Mouse (Mus musculus) kidney, embryonic 14.5 days (tissue): Measurements from ENCODE around the gene Frs2. TPM values are rescaled to one million over a fixed set of nuclear protein-coding genes. Genes with fewer than 3 reads are reported as not detected.
"Not testable (repeated sequence)": the region's sequence is repeated elsewhere in the genome, so short reads cannot be mapped to it uniquely, and the experiment has no call there.

Experiments used
- ATAC-seq: fragments of 200-750 bp; cut with Nextera tagmentation; 2 replicates; pipeline ENCODE4 v1.8.0; 2017; ENCODE audit warnings: moderate number of reproducible peaks, mild to moderate bottlenecking, moderate TSS enrichment, moderate library complexity; ENCODE audit not compliant: low FRiP score, low TSS enrichment
- H3K27ac ChIP-seq: fragments of 300-500 bp; sonication (generic); 2 replicates; pipeline ENCODE4 v1.5.1; 2014; ENCODE audit warnings: low read depth, mild to moderate bottlenecking, low read length, moderate library complexity, mixed read lengths
- H3K27me3 ChIP-seq: fragments of 300-500 bp; sonication (generic); 2 replicates; pipeline ENCODE4 v1.6.1; 2014; ENCODE audit warnings: mild to moderate bottlenecking, low read length; ENCODE audit not compliant: control insufficient read depth, insufficient read depth
- H3K36me3 ChIP-seq: fragments of 300-500 bp; sonication (generic); 2 replicates; pipeline ENCODE4 v1.6.1; 2014; ENCODE audit warnings: low read length, mixed read lengths; ENCODE audit not compliant: control insufficient read depth, insufficient read depth
- H3K4me1 ChIP-seq: fragments of 300-500 bp; sonication (generic); 2 replicates; pipeline ENCODE4 v1.6.1; 2014; ENCODE audit warnings: low read length, mixed read lengths; ENCODE audit not compliant: control insufficient read depth, insufficient read depth
- H3K4me2 ChIP-seq: fragments of 300-500 bp; sonication (generic); replicated peaks from 2 replicates; pipeline ENCODE4 v1.6.1; 2014; ENCODE audit warnings: low read depth, mild to moderate bottlenecking, low read length
- H3K4me3 ChIP-seq: fragments of 300-500 bp; sonication (generic); 2 replicates; pipeline ENCODE4 v1.5.1; 2014; ENCODE audit warnings: mild to moderate bottlenecking, low read length
- H3K9ac ChIP-seq: fragments of 300-500 bp; sonication (generic); 2 replicates; pipeline ENCODE4 v1.6.1; 2014; ENCODE audit warnings: low read depth, mild to moderate bottlenecking, low read length, moderate library complexity
- H3K9me3 ChIP-seq: fragments of 300-500 bp; sonication (generic); 2 replicates; pipeline ENCODE4 v1.6.1; 2016; ENCODE audit warnings: low read length; ENCODE audit not compliant: control insufficient read depth
- WGBS: fragments of 180-500 bp; shearing (Covaris S2); extraction: QIAGEN DNeasy Blood & Tissue Kit; methylation state at CpG from one replicate; pipeline ENCODE4 v1.1.7; 2014; 5-methylcytosine and 5-hydroxymethylcytosine counted together
- polyA plus RNA-seq: library from polyadenylated mRNA; unstranded; fragments of >200 nt; fragmentation: Nextera tagmentation; extraction: Ambion mirVana; gene quantifications from 2 replicates; pipeline ENCODE4 v1.2.1, GENCODE M21; 2014

The Frs2 gene
- polyA plus RNA-seq, 1 experiment from 2014 or later, result 28.0 TPM

- Histone ChIP-seq H3K9me3 (no peaks in the 10 kb centered on the region), H3K4me3 (no peak overlapping the region), H3K27ac (no peak overlapping the region), H3K4me2 (no peak overlapping the region), H3K4me1 (peaks cover 4% of the 10 kb centered on the region; the same call in 1 of the 2 replicates), H3K36me3 (peaks cover 58% of the 10 kb centered on the region), H3K9ac (no peak overlapping the region), H3K27me3 (no peaks in the 10 kb centered on the region; the same call in 1 of the 2 replicates)
- 77% methylated on average over 4 of the region's 4 CpGs for WGBS
- no peak for ATAC-seq
Observed at GRCm38 (mm10) chr10:117049961-117050597, 98.3 kb downstream of the Frs2 start.

DNA sequence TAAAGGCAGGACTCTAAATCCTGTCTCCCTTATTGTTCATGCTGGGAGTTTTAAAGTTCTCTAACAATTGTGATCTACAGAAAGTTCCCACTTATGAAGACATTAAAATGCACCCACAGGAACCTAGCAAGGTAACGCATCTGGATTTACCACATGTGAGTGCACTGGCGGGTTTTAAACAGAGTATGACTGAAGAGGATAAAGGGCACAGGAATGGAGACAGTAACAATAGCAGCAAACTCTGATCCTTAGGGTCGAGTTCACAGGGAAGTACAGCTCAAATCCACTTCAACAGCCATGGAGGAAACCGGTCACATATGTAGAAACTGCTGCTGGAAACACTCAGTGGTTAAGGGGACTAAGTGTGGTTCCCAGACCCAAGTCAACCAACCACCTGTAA lies 99.1 kb downstream of the Frs2 start:
- H3K4me1 ChIP-seq, result peaks cover 4% of the 10 kb centered on the region; the same call in 1 of the 2 replicates
- no peak overlapping the region for H3K9ac ChIP-seq
- no peaks in the 10 kb centered on the region for H3K9me3 ChIP-seq
- ATAC-seq, result no peak
- H3K27me3 ChIP-seq, result no peaks in the 10 kb centered on the region; the same call in 1 of the 2 replicates
- no peak overlapping the region for H3K4me3 ChIP-seq
- H3K27ac ChIP-seq, result no peak overlapping the region
- peaks cover 49% of the 10 kb centered on the region for H3K36me3 ChIP-seq
- no peak overlapping the region for H3K4me2 ChIP-seq
- WGBS, result 76% methylated on average over 4 of the region's 4 CpGs

DNA sequence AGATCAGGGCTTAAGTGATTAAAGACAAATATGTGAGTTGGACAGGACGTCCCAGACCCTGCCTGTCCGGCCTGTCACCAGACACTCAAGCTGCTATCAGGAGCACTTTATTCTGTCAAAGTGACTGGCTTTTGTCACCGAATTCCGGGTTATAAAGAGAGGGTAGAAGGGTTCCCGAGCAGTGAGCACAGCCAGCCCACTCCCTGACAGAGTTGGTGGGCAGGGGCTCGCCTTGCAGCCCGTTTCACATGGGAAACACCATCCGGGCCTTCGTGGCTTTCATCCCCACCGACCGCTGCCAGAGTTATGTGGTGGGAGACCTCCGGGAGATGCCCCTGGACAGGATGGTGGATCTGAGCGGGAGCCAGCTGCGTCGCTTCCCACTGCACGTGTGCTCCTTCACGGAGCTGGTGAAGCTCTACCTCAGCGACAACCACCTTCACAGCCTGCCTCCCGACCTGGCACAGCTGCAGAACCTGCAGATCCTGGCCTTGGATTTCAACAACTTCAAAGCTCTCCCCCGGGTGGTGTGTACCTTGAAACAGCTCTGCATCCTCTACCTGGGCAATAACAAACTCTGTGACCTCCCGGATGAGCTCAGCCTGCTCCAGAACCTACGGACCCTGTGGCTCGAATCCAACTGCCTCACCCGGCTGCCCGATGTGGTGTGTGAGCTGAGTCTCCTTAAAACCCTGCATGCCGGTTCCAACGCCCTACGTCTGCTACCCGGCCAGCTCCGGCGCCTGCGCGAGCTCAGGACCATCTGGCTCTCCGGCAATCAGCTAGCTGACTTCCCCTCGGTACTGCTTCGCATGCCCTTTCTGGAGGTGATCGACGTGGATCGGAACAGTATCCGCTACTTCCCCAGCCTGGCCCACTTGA lies 102.9 kb downstream of the Frs2 start, which contains the start of gene Lrrc10:
TSS of gene Lrrc10 (plus strand) at position 167 of the 882 bp plus-strand sequence.
- 37% methylated on average over 40 of the region's 40 CpGs for WGBS
- Histone ChIP-seq H3K9ac (0 out of 2 replicates have a peak within 1 kb of the TSS, but pooled peaks have one; percentile 7), H3K36me3 (peaks cover 11% of the 10 kb centered on the region), H3K27me3 (no peaks in the 10 kb centered on the region; the same call in 1 of the 2 replicates), H3K27ac (no peak within 1 kb of the TSS), H3K4me1 (peaks cover 4% of the 10 kb centered on the region; the same call in 1 of the 2 replicates), H3K9me3 (no peaks in the 10 kb centered on the region), H3K4me3 (peak within 1 kb of the TSS; percentile 6; the same call in 1 of the 2 replicates), H3K4me2 (peak within 1 kb of the TSS; percentile 33)
- no peak for ATAC-seq

DNA sequence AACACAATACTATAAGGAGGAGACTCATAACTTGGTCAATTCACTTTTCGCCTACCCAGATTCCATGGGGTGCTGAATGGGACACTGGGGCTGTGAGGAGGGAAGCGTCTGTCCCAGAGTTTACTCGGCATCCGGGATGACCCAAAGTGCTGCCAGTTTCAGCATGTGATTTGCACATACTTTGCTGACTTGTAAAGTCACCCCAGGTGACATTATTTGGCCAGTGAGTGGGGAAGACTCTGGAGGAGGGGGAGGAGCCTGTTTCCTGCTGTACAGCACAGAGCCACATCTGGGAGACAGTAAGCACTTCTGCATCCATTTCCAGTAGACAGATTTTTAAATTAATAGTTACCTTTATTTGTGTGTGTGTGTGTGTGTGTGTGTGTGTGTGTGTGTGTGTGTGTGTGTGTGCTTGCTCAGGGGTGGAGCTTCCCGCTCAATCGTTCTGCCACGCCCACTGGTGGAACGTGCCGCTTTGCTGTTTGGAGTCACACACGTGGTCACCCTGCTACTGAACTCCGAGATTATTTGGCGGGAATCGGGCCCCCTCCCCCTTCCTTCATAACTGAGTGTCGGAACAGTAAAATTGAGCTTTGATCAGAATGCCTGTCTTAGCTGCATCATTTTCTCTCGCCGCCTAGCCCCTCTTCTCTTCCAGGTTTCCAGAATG lies 104.7 kb downstream of the Frs2 start:
- not testable (repeated sequence) for H3K27me3 ChIP-seq, H3K9me3 ChIP-seq, H3K4me2 ChIP-seq, H3K4me1 ChIP-seq, H3K36me3 ChIP-seq, H3K27ac ChIP-seq, H3K9ac ChIP-seq, H3K4me3 ChIP-seq
- ATAC-seq, result peak; percentile 24; the same call in 1 of the 2 replicates
- WGBS, result 38% methylated on average over 16 of the region's 16 CpGs

- WGBS, result 86% methylated on average over 14 of the region's 14 CpGs
- no peaks in the 10 kb centered on the region for H3K9me3 ChIP-seq
- no peak overlapping the region for H3K4me2 ChIP-seq
Observed at GRCm38 (mm10) chr10:117042295-117042694, 106.0 kb downstream of the Frs2 start.

GRCm38 (mm10) chr10:117040355-117040754 lies 108.0 kb downstream of the Frs2 start:
- no peak overlapping the region for H3K4me3 ChIP-seq
- no peak overlapping the region for H3K4me2 ChIP-seq
- no peaks in the 10 kb centered on the region; the same call in 1 of the 2 replicates for H3K27me3 ChIP-seq
- no peaks in the 10 kb centered on the region for H3K9me3 ChIP-seq
- 75% methylated on average over 6 of the region's 6 CpGs for WGBS
- H3K36me3 ChIP-seq, result no peaks in the 10 kb centered on the region
- ATAC-seq, result no peak
- no peak overlapping the region for H3K27ac ChIP-seq
- no peak overlapping the region for H3K9ac ChIP-seq
- peaks cover 2% of the 10 kb centered on the region; the same call in 1 of the 2 replicates for H3K4me1 ChIP-seq

More at GRCm38 (mm10) chr10:117042295-117042694, 106.0 kb downstream of the Frs2 start:
- Histone ChIP-seq H3K4me3 (no peak overlapping the region), H3K9ac (no peak overlapping the region), H3K27me3 (no peaks in the 10 kb centered on the region; the same call in 1 of the 2 replicates), H3K36me3 (no peaks in the 10 kb centered on the region), H3K27ac (no peak overlapping the region), H3K4me1 (peaks cover 4% of the 10 kb centered on the region; the same call in 1 of the 2 replicates)
- ATAC-seq, result no peak

DNA sequence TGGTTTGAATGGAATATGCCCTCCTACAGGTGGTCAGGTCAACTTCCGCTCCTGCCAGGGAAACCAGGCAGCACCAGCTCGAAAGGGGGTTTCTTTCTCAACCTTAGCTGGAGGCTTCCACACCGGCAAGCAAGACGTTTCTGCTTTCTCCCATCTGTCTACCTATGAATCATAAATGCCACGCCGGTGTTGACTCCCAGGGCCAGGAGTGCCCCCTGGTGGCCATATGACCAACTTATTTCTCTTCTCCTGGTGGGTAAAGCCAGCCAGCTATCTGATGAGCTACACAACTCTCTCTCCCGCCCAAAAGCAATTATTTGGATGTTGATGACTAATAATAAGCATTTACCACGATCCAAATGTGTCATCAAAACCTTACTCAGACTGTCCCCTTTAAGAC lies 114.5 kb downstream of the Frs2 start:
- peak; percentile 44; the same call in 1 of the 2 replicates for ATAC-seq
- 23% methylated on average over 8 of the region's 8 CpGs for WGBS
- no peaks in the 10 kb centered on the region for H3K36me3 ChIP-seq
- no peaks in the 10 kb centered on the region for H3K9me3 ChIP-seq
- H3K27me3 ChIP-seq, result no peaks in the 10 kb centered on the region; the same call in 1 of the 2 replicates
- H3K9ac ChIP-seq, result no peak overlapping the region
- no peak overlapping the region for H3K4me2 ChIP-seq
- no peak overlapping the region for H3K27ac ChIP-seq
- no peaks in the 10 kb centered on the region for H3K4me1 ChIP-seq
- H3K4me3 ChIP-seq, result no peak overlapping the region

- no peak overlapping the region for H3K9ac ChIP-seq
- no peak for ATAC-seq
- H3K27me3 ChIP-seq, result no peaks in the 10 kb centered on the region; the same call in 1 of the 2 replicates
- H3K9me3 ChIP-seq, result no peaks in the 10 kb centered on the region
- no peak overlapping the region for H3K27ac ChIP-seq
- no peaks in the 10 kb centered on the region for H3K36me3 ChIP-seq
- no peak overlapping the region for H3K4me2 ChIP-seq
- WGBS, result 92% methylated on average over 3 of the region's 3 CpGs
- H3K4me1 ChIP-seq, result no peaks in the 10 kb centered on the region
- no peak overlapping the region for H3K4me3 ChIP-seq
Observed at GRCm38 (mm10) chr10:117031160-117031559, 117.2 kb downstream of the Frs2 start.
